Mouse (Mus musculus) ES-E14 (cell line): ENCODE data around the gene Rab21.

Experiments
- CHD2 ChIP-seq: IDR thresholded peaks from 2 replicates; pipeline ENCODE4 v1.6.1; 2014; ENCODE audit warnings: mild to moderate bottlenecking, low read depth, low read length, inconsistent platforms
- HCFC1 ChIP-seq: IDR thresholded peaks from 2 replicates; pipeline ENCODE4 v1.6.1; 2012; ENCODE audit warnings: low read length, inconsistent platforms, borderline replicate concordance; ENCODE audit not compliant: insufficient read depth
- MAFK ChIP-seq: IDR thresholded peaks from 2 replicates; pipeline ENCODE4 v1.6.1; 2014; ENCODE audit warnings: mild to moderate bottlenecking, low read depth, low read length, inconsistent platforms; ENCODE audit not compliant: insufficient read depth
- ZC3H11A ChIP-seq: IDR thresholded peaks from 2 replicates; pipeline ENCODE4 v1.6.1; 2012; ENCODE audit warnings: low read depth, mild to moderate bottlenecking, inconsistent platforms, low read length, borderline replicate concordance
- ZNF384 ChIP-seq: IDR thresholded peaks from 2 replicates; pipeline ENCODE4 v1.6.1; 2012; ENCODE audit warnings: low read depth, low read length, inconsistent platforms

DNA sequence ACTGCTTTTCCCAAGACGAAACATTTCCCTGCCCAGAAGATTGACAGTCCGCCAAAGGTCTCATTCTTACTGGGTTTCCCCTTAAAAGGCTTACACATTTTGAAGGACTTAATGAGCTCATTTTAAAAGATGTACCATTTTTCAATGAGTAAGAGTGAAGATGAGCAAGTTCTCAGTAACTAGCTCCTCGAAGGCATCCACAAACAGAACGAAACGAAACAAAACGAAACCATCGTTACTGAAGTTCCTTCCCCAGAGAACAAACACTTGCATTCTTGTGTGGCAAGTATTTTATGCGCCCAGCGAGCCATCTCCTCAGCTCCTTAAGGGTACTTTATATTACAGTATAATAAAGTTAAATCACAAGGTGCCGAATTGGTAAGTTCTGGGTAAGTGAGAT is 34.0 kb downstream of the Rab21 start:
- TF ChIP-seq ZNF384 (no peak), ZC3H11A (no peak), MAFK (no peak), HCFC1 (no peak), CHD2 (no peak)
